Mouse (Mus musculus) intestine, embryonic 16.5 days (tissue): ENCODE results near the gene Sde2. TPM values are rescaled to one million over a fixed set of nuclear protein-coding genes. Genes with fewer than 3 reads are reported as not detected.
A peak's percentile ranks its signal among the peaks of the same experiment; 100 is the strongest.

ENCODE experiments used
- ATAC-seq: fragments of 200-750 bp; cut with Nextera tagmentation; 2 replicates; pipeline ENCODE4 v1.8.0; 2017; ENCODE audit warnings: moderate TSS enrichment, moderate library complexity
- H3K27ac ChIP-seq: fragments of 300-500 bp; sonication (generic); 2 replicates; pipeline ENCODE4 v1.5.1; 2014; ENCODE audit warnings: mild to moderate bottlenecking, low read length
- H3K27me3 ChIP-seq: fragments of 300-500 bp; sonication (generic); replicated peaks from 2 replicates; pipeline ENCODE4 v1.6.1; 2014; ENCODE audit warnings: low read length, control low read depth, mixed read lengths; ENCODE audit not compliant: control insufficient read depth, insufficient read depth
- H3K36me3 ChIP-seq: fragments of 300-500 bp; sonication (generic); 2 replicates; pipeline ENCODE4 v1.6.1; 2014; ENCODE audit warnings: low read length, control low read depth; ENCODE audit not compliant: control insufficient read depth, insufficient read depth
- H3K4me1 ChIP-seq: fragments of 300-500 bp; sonication (generic); 2 replicates; pipeline ENCODE4 v1.6.1; 2014; ENCODE audit warnings: low read length, control low read depth, mixed read lengths; ENCODE audit not compliant: control insufficient read depth, insufficient read depth
- H3K4me2 ChIP-seq: fragments of 300-500 bp; sonication (generic); 2 replicates; pipeline ENCODE4 v1.6.1; 2014; ENCODE audit warnings: low read depth, low read length, control low read depth
- H3K4me3 ChIP-seq: fragments of 300-500 bp; sonication (generic); 2 replicates; pipeline ENCODE4 v1.5.1; 2014; ENCODE audit warnings: mild to moderate bottlenecking, low read length
- H3K9ac ChIP-seq: fragments of 300-500 bp; sonication (generic); 2 replicates; pipeline ENCODE4 v1.6.1; 2014; ENCODE audit warnings: low read depth, low read length
- H3K9me3 ChIP-seq: fragments of 300-500 bp; sonication (generic); 2 replicates; pipeline ENCODE4 v1.6.1; 2016; ENCODE audit warnings: low read length, control low read depth; ENCODE audit not compliant: control insufficient read depth
- WGBS: fragments of 180-500 bp; shearing (Covaris S2); extraction: QIAGEN DNeasy Blood & Tissue Kit; methylation state at CpG from one replicate; pipeline ENCODE4 v1.1.7; 2014; 5-methylcytosine and 5-hydroxymethylcytosine counted together
- polyA plus RNA-seq: library from polyadenylated mRNA; unstranded; fragments of >200 nt; fragmentation: Nextera tagmentation; extraction: Ambion mirVana; gene quantifications from 2 replicates; pipeline ENCODE4 v1.2.1, GENCODE M21; 2015

Sde2 gene
- polyA plus RNA-seq, 1 experiment from 2014 or later = 30.8 TPM

GRCm38 (mm10) chr1:180911138-180911537, 60.2 kb downstream of the Sde2 start:
- no peaks in the 10 kb centered on the region for H3K27me3 ChIP-seq
- no peak overlapping the region for H3K9ac ChIP-seq
- 44% methylated on average over 8 of the region's 8 CpGs for WGBS
- peaks cover 2% of the 10 kb centered on the region; the same call in 1 of the 2 replicates for H3K36me3 ChIP-seq
- 0 out of 2 replicates have a peak overlapping the region, but pooled peaks have one; percentile 33 for H3K4me2 ChIP-seq
- H3K4me1 ChIP-seq = 0 out of 2 replicates have a peak, but pooled peaks cover 2% of the 10 kb centered on the region
- no peak overlapping the region for H3K4me3 ChIP-seq
- ATAC-seq = peak; percentile 6; the same call in 1 of the 2 replicates
- H3K27ac ChIP-seq = no peak overlapping the region
- no peaks in the 10 kb centered on the region for H3K9me3 ChIP-seq

DNA sequence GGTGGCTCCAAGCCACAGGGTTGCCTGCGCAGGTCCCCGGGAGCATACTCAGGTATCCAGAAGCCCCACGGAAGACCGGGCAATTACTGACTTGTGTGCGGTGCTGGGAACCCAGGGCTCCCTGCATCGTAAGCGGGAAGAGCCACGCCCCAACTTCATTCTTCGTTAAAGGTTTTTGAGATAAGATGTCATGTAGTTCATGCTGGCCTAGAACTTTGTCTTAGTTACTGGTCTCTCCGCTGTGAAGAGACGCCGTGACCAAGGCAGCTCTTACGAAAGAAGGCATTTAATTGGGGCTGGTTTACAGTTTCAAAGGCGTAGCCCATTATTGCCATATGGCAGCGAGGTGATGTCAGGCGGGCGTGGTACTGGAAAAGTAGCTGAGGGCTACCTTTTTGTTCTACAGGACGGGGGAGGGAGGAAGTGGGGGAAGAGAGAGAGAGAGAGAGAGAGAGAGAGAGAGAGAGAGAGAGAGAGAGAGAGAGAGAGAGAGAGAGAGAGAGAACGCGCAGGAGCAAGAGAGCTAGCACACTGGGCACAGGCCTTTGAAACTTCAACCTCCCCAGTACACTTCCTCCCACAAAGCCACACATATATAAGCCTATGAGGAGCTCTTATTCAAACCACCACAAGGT, 60.8 kb downstream of the Sde2 start:
- no peak overlapping the region for H3K9ac ChIP-seq
- H3K36me3 ChIP-seq = peaks cover 2% of the 10 kb centered on the region; the same call in 1 of the 2 replicates
- H3K9me3 ChIP-seq = no peaks in the 10 kb centered on the region
- no peak overlapping the region for H3K27ac ChIP-seq
- no peaks in the 10 kb centered on the region for H3K27me3 ChIP-seq
- H3K4me1 ChIP-seq = 0 out of 2 replicates have a peak, but pooled peaks cover 2% of the 10 kb centered on the region
- 48% methylated on average over 20 of the region's 20 CpGs for WGBS
- 0 out of 2 replicates have a peak overlapping the region, but pooled peaks have one; percentile 33 for H3K4me2 ChIP-seq
- H3K4me3 ChIP-seq = no peak overlapping the region
- ATAC-seq = peak; percentile 75

DNA sequence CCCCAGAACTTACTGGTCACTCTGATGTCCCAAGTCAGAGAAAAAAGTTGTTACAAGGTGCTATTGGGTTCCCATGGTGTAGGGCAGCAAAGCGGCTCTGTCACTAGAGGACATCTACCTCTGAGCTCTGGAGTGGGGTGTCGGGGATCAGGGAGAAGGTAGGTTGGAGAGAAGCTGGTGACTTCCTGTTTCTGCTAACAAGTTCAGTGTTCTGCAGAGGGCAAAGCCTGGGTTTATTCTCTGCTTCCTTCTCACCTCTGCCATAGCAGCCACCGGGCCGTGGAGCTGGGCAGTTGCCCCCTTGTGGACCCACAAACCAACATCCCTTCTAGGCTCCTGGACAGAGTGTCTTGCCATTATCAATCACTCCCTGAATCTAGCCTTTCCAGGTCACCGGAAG, 61.9 kb downstream of the Sde2 start:
- Histone ChIP-seq H3K4me2 (no peak overlapping the region), H3K27ac (no peak overlapping the region), H3K9ac (no peak overlapping the region), H3K4me1 (0 out of 2 replicates have a peak, but pooled peaks cover 2% of the 10 kb centered on the region), H3K27me3 (no peaks in the 10 kb centered on the region), H3K4me3 (no peak overlapping the region), H3K36me3 (peaks cover under 1% of the 10 kb centered on the region; the same call in 1 of the 2 replicates), H3K9me3 (no peaks in the 10 kb centered on the region)
- no peak for ATAC-seq
- 80% methylated on average over 5 of the region's 5 CpGs for WGBS

GRCm38 (mm10) chr1:180913797-180914196, 62.9 kb downstream of the Sde2 start:
- Histone ChIP-seq H3K27ac (no peak overlapping the region), H3K36me3 (no peaks in the 10 kb centered on the region), H3K4me1 (0 out of 2 replicates have a peak, but pooled peaks cover 2% of the 10 kb centered on the region), H3K4me3 (no peak overlapping the region), H3K27me3 (no peaks in the 10 kb centered on the region), H3K4me2 (no peak overlapping the region), H3K9me3 (no peaks in the 10 kb centered on the region), H3K9ac (no peak overlapping the region)
- ATAC-seq = no peak
- WGBS = 37% methylated on average over 4 of the region's 4 CpGs

GRCm38 (mm10) chr1:180916425-180916824, 65.5 kb downstream of the Sde2 start:
- H3K27me3 ChIP-seq = no peaks in the 10 kb centered on the region
- 0 out of 2 replicates have a peak, but pooled peaks cover 1% of the 10 kb centered on the region for H3K4me1 ChIP-seq
- H3K4me2 ChIP-seq = no peak overlapping the region
- no peak overlapping the region for H3K9ac ChIP-seq
- H3K36me3 ChIP-seq = no peaks in the 10 kb centered on the region
- WGBS = 88% methylated on average over 11 of the region's 11 CpGs
- no peaks in the 10 kb centered on the region for H3K9me3 ChIP-seq
- no peak overlapping the region for H3K27ac ChIP-seq
- H3K4me3 ChIP-seq = no peak overlapping the region
- ATAC-seq = no peak

DNA sequence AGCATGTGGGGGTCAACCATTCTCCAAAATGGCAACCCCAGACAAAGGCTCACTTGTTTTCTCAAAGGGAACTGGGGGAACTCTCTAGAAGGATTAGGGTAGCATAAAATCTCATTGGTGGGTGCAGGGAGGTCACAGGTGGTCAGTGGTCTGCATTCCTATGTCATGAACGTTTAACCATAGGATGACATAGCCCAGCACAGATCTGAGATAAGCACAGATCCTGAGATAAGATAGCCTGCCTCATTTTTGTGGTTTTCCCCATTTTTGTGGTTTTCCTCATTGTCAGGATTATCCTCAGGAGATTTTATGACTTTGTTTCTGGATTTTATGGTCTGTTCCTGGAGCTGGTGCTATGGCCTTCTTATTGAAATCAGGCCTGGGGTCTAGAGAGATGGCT, 66.1 kb downstream of the Sde2 start:
- ATAC-seq = no peak

More for the DNA sequence above, 66.1 kb downstream of the Sde2 start:
- Histone ChIP-seq H3K4me2 (no peak overlapping the region), H3K27me3 (no peaks in the 10 kb centered on the region), H3K36me3 (no peaks in the 10 kb centered on the region), H3K27ac (no peak overlapping the region), H3K4me3 (no peak overlapping the region), H3K4me1 (no peaks in the 10 kb centered on the region), H3K9me3 (no peaks in the 10 kb centered on the region), H3K9ac (no peak overlapping the region)
- 20% methylated on average over 1 of the region's 1 CpGs for WGBS

Other genes with a start within 250 kb of the Sde2 start
- 12.2 and 13.1 TPM in 2 replicates for gene Lin9, start 210.0 kb upstream of the Sde2 start, polyA plus RNA-seq
- 0.05 and 0.10 TPM in 2 replicates for gene Mixl1, start 154.1 kb upstream of the Sde2 start, polyA plus RNA-seq
- gene Acbd3, start 125.1 kb upstream of the Sde2 start, polyA plus RNA-seq = 17.1 and 17.5 TPM in 2 replicates
- 1,661 and 1,810 TPM in 2 replicates for gene H3f3a, start 37.2 kb upstream of the Sde2 start, polyA plus RNA-seq
- 0.05 TPM in 1 of 2 replicates, not detected in the other for gene Lefty2, start 42.0 kb downstream of the Sde2 start, polyA plus RNA-seq
- gene Pycr2, start 53.2 kb downstream of the Sde2 start, polyA plus RNA-seq = 63.8 and 73.2 TPM in 2 replicates
- gene Lefty1, start 83.9 kb downstream of the Sde2 start, polyA plus RNA-seq = 1.8 and 2.0 TPM in 2 replicates
- gene Tmem63a, start 91.2 kb downstream of the Sde2 start, polyA plus RNA-seq = 14.9 and 16.2 TPM in 2 replicates
- 3.3 and 4.4 TPM in 2 replicates for gene Ephx1, start 169.8 kb downstream of the Sde2 start, polyA plus RNA-seq
- gene 9130409I23Rik, start 200.1 kb downstream of the Sde2 start, polyA plus RNA-seq = not detected in 2 replicates